Mouse (Mus musculus): ENCODE measurements at regions not wholly inside any gene's neighbourhood (a gene's known extent, or its start where the extent isn't known, plus 50 kb on each side); places are given as distances from the start of the nearest gene placed in this dataset.
"Not testable (repeated sequence)": the region's sequence is repeated elsewhere in the genome, so short reads cannot be mapped to it uniquely, and the experiment has no call there.

- H3K9ac ChIP-seq (replicated peaks) = no peak overlapping the region
- no peaks in the 10 kb centered on the region for H3K9me3 ChIP-seq (replicated peaks)
- no peaks in the 10 kb centered on the region for H3K36me3 ChIP-seq
- 0 out of 2 replicates have a peak overlapping the region, but pooled peaks have one; percentile 14 for H3K27ac ChIP-seq (replicated peaks)
- 0 out of 2 replicates have a peak overlapping the region, but pooled peaks have one; percentile 7 for H3K4me2 ChIP-seq
- H3K4me1 ChIP-seq = peaks cover 17% of the 10 kb centered on the region
- H3K27me3 ChIP-seq (replicated peaks) = no peaks in the 10 kb centered on the region
- no peak for ATAC-seq (ENCODE audit: low FRiP score)
- 40% methylated on average over 10 of the region's 10 CpGs for WGBS
- H3K4me3 ChIP-seq (replicated peaks) = no peak overlapping the region
Measured at GRCm38 (mm10) chr9:48055246-48055645, 106.6 kb upstream of the Nxpe4 start.

- no peak overlapping the region for H3K9ac ChIP-seq (replicated peaks)
- H3K4me2 ChIP-seq = no peak overlapping the region
- H3K36me3 ChIP-seq = no peaks in the 10 kb centered on the region
- H3K4me3 ChIP-seq (replicated peaks) = no peak overlapping the region
- ATAC-seq (ENCODE audit: low FRiP score) = no peak
- peaks cover 17% of the 10 kb centered on the region for H3K4me1 ChIP-seq
- H3K9me3 ChIP-seq (replicated peaks) = no peaks in the 10 kb centered on the region
- 52% methylated on average over 8 of the region's 8 CpGs for WGBS
- H3K27me3 ChIP-seq (replicated peaks) = no peaks in the 10 kb centered on the region
- H3K27ac ChIP-seq (replicated peaks) = 0 out of 2 replicates have a peak overlapping the region, but pooled peaks have one; percentile 18
Measured at GRCm38 (mm10) chr9:48058599-48058998, 103.2 kb upstream of the Nxpe4 start.

GRCm38 (mm10) chr9:48059549-48060165 is 102.2 kb upstream of the Nxpe4 start:
- H3K27me3 ChIP-seq (replicated peaks) = no peaks in the 10 kb centered on the region
- H3K9me3 ChIP-seq (replicated peaks) = no peaks in the 10 kb centered on the region
- no peak overlapping the region for H3K4me3 ChIP-seq (replicated peaks)
- 77% methylated on average over 10 of the region's 10 CpGs for WGBS
- no peak overlapping the region for H3K27ac ChIP-seq (replicated peaks)
- no peak for ATAC-seq (ENCODE audit: low FRiP score)
- H3K4me2 ChIP-seq = no peak overlapping the region
- peaks cover 17% of the 10 kb centered on the region for H3K4me1 ChIP-seq
- H3K36me3 ChIP-seq = no peaks in the 10 kb centered on the region
- no peak overlapping the region for H3K9ac ChIP-seq (replicated peaks)

DNA sequence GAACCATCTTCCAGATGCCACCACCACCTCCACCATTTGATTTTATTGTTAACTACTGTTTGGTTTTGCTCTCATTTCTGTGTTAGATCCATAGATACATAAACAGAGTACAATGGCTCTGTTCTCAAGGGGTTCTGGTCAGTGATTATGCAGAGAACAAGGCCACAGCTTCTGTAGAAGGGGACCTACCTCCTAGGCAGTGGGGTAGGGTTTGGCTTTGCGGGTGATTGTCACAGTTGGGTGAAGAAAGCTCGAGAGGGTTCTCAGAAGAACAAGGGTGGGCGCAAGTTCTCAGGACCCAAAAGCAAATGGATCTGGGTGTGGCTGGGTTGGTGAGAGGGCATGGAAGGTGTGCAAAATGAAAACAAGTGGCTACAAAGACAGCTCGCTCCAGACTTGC is 100.8 kb upstream of the Nxpe4 start:
- no peak for ATAC-seq (ENCODE audit: low FRiP score)
- H3K36me3 ChIP-seq = no peaks in the 10 kb centered on the region
- H3K9me3 ChIP-seq (replicated peaks) = no peaks in the 10 kb centered on the region
- no peak overlapping the region for H3K9ac ChIP-seq (replicated peaks)
- H3K27ac ChIP-seq (replicated peaks) = no peak overlapping the region
- no peak overlapping the region for H3K4me3 ChIP-seq (replicated peaks)
- H3K4me1 ChIP-seq = peaks cover 8% of the 10 kb centered on the region
- H3K27me3 ChIP-seq (replicated peaks) = no peaks in the 10 kb centered on the region
- WGBS = 95% methylated on average over 4 of the region's 4 CpGs
- no peak overlapping the region for H3K4me2 ChIP-seq

- H3K4me1 ChIP-seq = peaks cover 6% of the 10 kb centered on the region; the same call in 1 of the 2 replicates
- H3K9me3 ChIP-seq (replicated peaks) = no peaks in the 10 kb centered on the region
- no peak for ATAC-seq (ENCODE audit: low FRiP score)
- H3K27me3 ChIP-seq (replicated peaks) = no peaks in the 10 kb centered on the region
- no peaks in the 10 kb centered on the region for H3K36me3 ChIP-seq
- WGBS = 57% methylated on average over 7 of the region's 7 CpGs
- H3K27ac ChIP-seq (replicated peaks) = peak overlapping the region; percentile 69; the same call in 1 of the 2 replicates
- H3K4me3 ChIP-seq (replicated peaks) = no peak overlapping the region
- H3K9ac ChIP-seq (replicated peaks) = no peak overlapping the region
- no peak overlapping the region for H3K4me2 ChIP-seq
Measured at GRCm38 (mm10) chr9:48066730-48067345, 95.0 kb upstream of the Nxpe4 start.

GRCm38 (mm10) chr9:48072592-48072991 is 89.2 kb upstream of the Nxpe4 start:
- Histone ChIP-seq H3K9ac (replicated peaks) (no peak overlapping the region), H3K27ac (replicated peaks) (no peak overlapping the region), H3K27me3 (replicated peaks) (no peaks in the 10 kb centered on the region), H3K36me3 (no peaks in the 10 kb centered on the region), H3K4me2 (no peak overlapping the region), H3K4me1 (no peaks in the 10 kb centered on the region), H3K4me3 (replicated peaks) (no peak overlapping the region), H3K9me3 (replicated peaks) (no peaks in the 10 kb centered on the region)
- WGBS = 87% methylated on average over 1 of the region's 1 CpGs
- no peak for ATAC-seq (ENCODE audit: low FRiP score)

DNA sequence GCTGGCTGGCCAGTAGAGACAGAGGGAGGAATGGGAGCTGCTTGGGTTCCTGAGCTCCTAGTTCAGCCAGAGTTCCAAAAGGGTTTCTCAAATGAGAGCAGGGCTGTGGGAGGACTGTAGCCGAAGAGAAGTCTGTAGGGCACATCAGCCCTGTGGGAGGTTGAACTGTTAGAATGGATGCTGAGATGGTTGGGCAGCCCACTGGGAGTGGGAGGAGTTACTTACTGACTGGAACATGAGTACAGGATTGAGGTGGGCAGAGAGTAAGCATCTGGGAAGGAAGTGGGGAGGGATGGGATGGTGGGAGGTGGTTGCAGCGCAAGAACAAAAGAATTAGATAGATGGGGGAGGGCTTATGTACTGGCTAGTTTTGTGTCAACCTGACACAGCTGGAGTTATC is 88.7 kb upstream of the Nxpe4 start:
- Histone ChIP-seq H3K9me3 (replicated peaks) (no peaks in the 10 kb centered on the region), H3K36me3 (no peaks in the 10 kb centered on the region), H3K4me1 (no peaks in the 10 kb centered on the region), H3K4me3 (replicated peaks) (no peak overlapping the region), H3K27ac (replicated peaks) (no peak overlapping the region), H3K9ac (replicated peaks) (no peak overlapping the region), H3K27me3 (replicated peaks) (no peaks in the 10 kb centered on the region), H3K4me2 (no peak overlapping the region)
- no peak for ATAC-seq (ENCODE audit: low FRiP score)
- WGBS = 67% methylated on average over 2 of the region's 2 CpGs

DNA sequence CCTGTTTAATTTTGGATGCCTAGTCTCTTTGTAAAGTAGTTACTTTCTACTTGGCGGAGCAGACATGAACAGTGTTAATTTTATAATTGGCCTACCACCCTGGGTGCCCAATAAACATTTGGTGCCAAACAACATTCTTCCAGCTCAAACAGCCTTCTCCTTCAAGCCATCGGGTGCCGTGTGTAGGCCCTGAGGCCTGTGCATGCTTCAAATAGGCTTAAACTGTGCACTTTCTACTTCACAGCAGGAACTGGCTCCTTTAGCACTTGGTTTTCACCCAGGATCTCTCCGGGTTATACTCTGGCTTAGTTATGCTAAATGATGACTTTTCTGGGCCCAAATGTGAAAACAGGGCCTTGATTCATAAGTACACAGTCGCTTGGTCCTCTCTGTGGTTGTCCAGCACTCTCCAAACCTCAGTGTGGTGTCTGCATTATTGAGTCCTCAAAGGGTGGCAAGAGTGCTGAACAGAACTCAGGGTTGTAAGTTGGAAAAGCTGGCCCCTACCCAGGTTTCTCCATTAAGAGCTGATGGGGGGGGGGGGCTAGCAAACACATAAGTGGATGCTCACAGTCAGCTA is 86.1 kb upstream of the Nxpe4 start:
- no peak overlapping the region for H3K4me2 ChIP-seq
- no peaks in the 10 kb centered on the region for H3K4me1 ChIP-seq
- H3K9ac ChIP-seq (replicated peaks) = no peak overlapping the region
- no peaks in the 10 kb centered on the region for H3K36me3 ChIP-seq
- H3K27me3 ChIP-seq (replicated peaks) = no peaks in the 10 kb centered on the region
- 72% methylated on average over 5 of the region's 5 CpGs for WGBS
- no peak for ATAC-seq (ENCODE audit: low FRiP score)
- no peak overlapping the region for H3K4me3 ChIP-seq (replicated peaks)
- no peak overlapping the region for H3K27ac ChIP-seq (replicated peaks)
- H3K9me3 ChIP-seq (replicated peaks) = no peaks in the 10 kb centered on the region

- Histone ChIP-seq H3K9ac (replicated peaks) (no peak overlapping the region), H3K4me2 (no peak overlapping the region), H3K4me1 (0 out of 2 replicates have a peak, but pooled peaks cover 10% of the 10 kb centered on the region), H3K9me3 (replicated peaks) (no peaks in the 10 kb centered on the region), H3K27ac (replicated peaks) (no peak overlapping the region), H3K36me3 (no peaks in the 10 kb centered on the region), H3K27me3 (replicated peaks) (no peaks in the 10 kb centered on the region), H3K4me3 (replicated peaks) (no peak overlapping the region)
- 51% methylated on average over 6 of the region's 6 CpGs for WGBS
- no peak for ATAC-seq (ENCODE audit: low FRiP score)
Measured at GRCm38 (mm10) chr9:48082461-48082860, 79.4 kb upstream of the Nxpe4 start.

DNA sequence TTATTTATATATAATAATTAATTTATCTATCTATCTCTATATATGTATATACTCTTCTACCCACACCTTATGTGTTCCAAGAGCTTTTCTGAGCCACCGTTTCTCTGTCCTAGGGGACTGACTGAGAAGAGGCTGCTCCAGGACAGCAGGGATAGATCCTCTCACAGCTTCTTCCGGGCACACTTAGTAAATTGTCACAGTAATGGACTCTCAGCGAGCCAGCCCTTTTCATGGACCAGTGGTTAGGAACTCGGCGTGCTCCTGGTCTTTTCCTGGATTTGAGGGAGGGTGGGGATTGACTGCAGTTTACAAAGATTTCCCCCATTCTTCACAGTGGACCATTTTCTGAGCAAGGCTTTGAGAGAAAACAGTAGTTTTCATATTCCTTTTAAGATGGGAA is 77.6 kb upstream of the Nxpe4 start:
- not testable (repeated sequence) for H3K36me3 ChIP-seq; H3K9me3 ChIP-seq (replicated peaks); H3K27ac ChIP-seq (replicated peaks); H3K9ac ChIP-seq (replicated peaks); ATAC-seq (ENCODE audit: low FRiP score); H3K4me2 ChIP-seq; H3K4me3 ChIP-seq (replicated peaks); H3K27me3 ChIP-seq (replicated peaks)
- 0 out of 2 replicates have a peak, but pooled peaks cover 13% of the 10 kb centered on the region for H3K4me1 ChIP-seq
- 57% methylated on average over 5 of the region's 5 CpGs for WGBS

DNA sequence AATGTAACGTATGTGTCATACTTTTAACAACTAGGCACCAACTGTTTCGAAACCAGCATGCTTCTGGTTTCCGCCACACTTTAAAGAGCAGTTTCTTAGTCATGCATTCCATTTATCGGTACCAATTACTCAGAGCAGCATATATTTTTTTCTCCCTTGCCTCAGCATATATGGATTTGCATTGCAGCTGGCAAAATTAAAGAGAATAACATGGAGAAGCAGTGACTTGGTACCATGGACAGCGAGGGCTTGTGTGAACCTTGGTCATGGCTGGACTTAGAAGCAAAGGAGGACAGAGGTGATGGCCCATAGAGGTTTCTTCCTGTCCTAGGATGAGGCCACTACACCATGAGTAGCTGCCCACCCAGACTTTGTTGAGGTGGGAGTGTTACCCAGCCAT is 72.2 kb upstream of the Nxpe4 start:
- H3K4me3 ChIP-seq (replicated peaks) = no peak overlapping the region
- no peaks in the 10 kb centered on the region for H3K27me3 ChIP-seq (replicated peaks)
- no peaks in the 10 kb centered on the region for H3K36me3 ChIP-seq
- 0 out of 2 replicates have a peak, but pooled peaks cover 8% of the 10 kb centered on the region for H3K4me1 ChIP-seq
- H3K9ac ChIP-seq (replicated peaks) = no peak overlapping the region
- H3K9me3 ChIP-seq (replicated peaks) = no peaks in the 10 kb centered on the region
- WGBS = 90% methylated on average over 5 of the region's 5 CpGs
- H3K27ac ChIP-seq (replicated peaks) = no peak overlapping the region
- no peak for ATAC-seq (ENCODE audit: low FRiP score)
- no peak overlapping the region for H3K4me2 ChIP-seq

DNA sequence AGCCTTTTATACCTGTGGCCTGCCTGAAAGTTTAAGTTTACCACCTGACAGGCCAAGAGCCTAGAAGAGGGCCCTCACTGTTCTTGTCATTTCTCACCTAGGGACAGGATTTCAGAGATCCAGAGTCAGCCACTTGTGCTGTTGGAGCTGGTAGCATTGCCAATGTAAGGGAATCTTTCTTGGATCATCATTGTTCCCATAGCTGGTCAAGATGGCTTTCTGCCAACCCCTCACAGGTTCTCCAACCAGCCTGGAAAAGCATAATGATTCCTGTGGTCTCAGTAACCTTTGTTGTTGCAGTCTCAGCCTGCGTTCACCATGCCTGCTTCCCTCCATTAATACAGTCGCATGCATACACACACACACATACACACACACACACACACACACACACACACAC is 67.1 kb upstream of the Nxpe4 start:
- no peaks in the 10 kb centered on the region for H3K4me1 ChIP-seq
- ATAC-seq (ENCODE audit: low FRiP score) = no peak
- no peak overlapping the region for H3K9ac ChIP-seq (replicated peaks)
- no peaks in the 10 kb centered on the region for H3K27me3 ChIP-seq (replicated peaks)
- no peaks in the 10 kb centered on the region for H3K36me3 ChIP-seq
- H3K27ac ChIP-seq (replicated peaks) = no peak overlapping the region
- H3K9me3 ChIP-seq (replicated peaks) = no peaks in the 10 kb centered on the region
- H3K4me2 ChIP-seq = no peak overlapping the region
- WGBS = 47% methylated on average over 2 of the region's 2 CpGs
- H3K4me3 ChIP-seq (replicated peaks) = no peak overlapping the region
